Mouse (Mus musculus) heart, postnatal 0 days (tissue): Measurements from ENCODE around the gene Zbtb45. TPM values are rescaled to one million over a fixed set of nuclear protein-coding genes. Genes with fewer than 3 reads are reported as not detected.

Experiments
- ATAC-seq: fragments of 200-750 bp; cut with Nextera tagmentation; 2 replicates; pipeline ENCODE4 v1.8.0; 2017; ENCODE audit warnings: low read depth, moderate number of reproducible peaks, moderate library complexity; ENCODE audit not compliant: insufficient read depth
- DNase-seq: peaks from one replicate; pipeline ENCODE4 v3.0.0-alpha.2; 2016; ENCODE audit warnings: low spot score
- H3K27ac ChIP-seq: fragments of 300-500 bp; sonication (generic); 2 replicates; pipeline ENCODE4 v1.5.1; 2014; ENCODE audit warnings: low read depth, mild to moderate bottlenecking
- H3K27me3 ChIP-seq: fragments of 300-500 bp; sonication (generic); 2 replicates; pipeline ENCODE4 v1.6.1; 2014; ENCODE audit warnings: low read length, mixed read lengths; ENCODE audit not compliant: control insufficient read depth, insufficient read depth
- H3K36me3 ChIP-seq: fragments of 300-500 bp; sonication (generic); replicated peaks from 2 replicates; pipeline ENCODE4 v1.6.1; 2014; ENCODE audit warnings: low read length, mixed read lengths; ENCODE audit not compliant: control insufficient read depth, insufficient read depth
- H3K4me1 ChIP-seq: fragments of 300-500 bp; sonication (generic); 2 replicates; pipeline ENCODE4 v1.6.1; 2014; ENCODE audit warnings: antibody characterized with exemption; ENCODE audit not compliant: control insufficient read depth, insufficient read depth
- H3K4me2 ChIP-seq: fragments of 300-500 bp; sonication (generic); 2 replicates; pipeline ENCODE4 v1.6.1; 2014; ENCODE audit warnings: low read depth, mild to moderate bottlenecking, low read length, moderate library complexity
- H3K4me3 ChIP-seq: fragments of 300-500 bp; sonication (generic); 2 replicates; pipeline ENCODE4 v1.5.1; 2014; ENCODE audit warnings: low read depth, low read length
- H3K9ac ChIP-seq: fragments of 300-500 bp; sonication (generic); replicated peaks from 2 replicates; pipeline ENCODE4 v1.6.1; 2014; ENCODE audit warnings: low read depth, low read length, mixed read lengths
- H3K9me3 ChIP-seq: fragments of 300-500 bp; sonication (generic); replicated peaks from 2 replicates; pipeline ENCODE4 v1.6.1; 2016; ENCODE audit warnings: low read length; ENCODE audit not compliant: control insufficient read depth
- CTCF ChIP-seq: IDR thresholded peaks from 2 replicates; pipeline ENCODE4 v1.5.1; 2016; ENCODE audit warnings: antibody characterized with exemption, control low read depth, low read depth
- EP300 ChIP-seq: IDR thresholded peaks from 2 replicates; pipeline ENCODE4 v1.6.1; 2016; ENCODE audit warnings: antibody characterized with exemption, low read depth
- WGBS: fragments of 180-500 bp; shearing (Covaris S2); extraction: QIAGEN DNeasy Blood & Tissue Kit; methylation state at CpG from one replicate; pipeline ENCODE4 v1.1.7; 2014; 5-methylcytosine and 5-hydroxymethylcytosine counted together
- polyA plus RNA-seq: library from polyadenylated mRNA; unstranded; fragments of >200 nt; fragmentation: Nextera tagmentation; extraction: Ambion mirVana; gene quantifications from 2 replicates; pipeline ENCODE4 v1.2.1, GENCODE M21; 2015
- total RNA-seq: library from RNA; depleted of rRNA; stranded (reverse); fragments of >200 nt; gene quantifications from 2 replicates; pipeline ENCODE4 v1.2.3, GENCODE M21; 2014; ENCODE audit warnings: low replicate concordance

Gene Zbtb45
- total and polyA plus RNA-seq, 2 experiments from 2014 or later, result 9.5 to 29.2 TPM

- H3K9ac ChIP-seq, result no peak overlapping the region
- no peak overlapping the region for H3K4me3 ChIP-seq
- H3K27ac ChIP-seq, result no peak overlapping the region
- H3K9me3 ChIP-seq, result no peaks in the 10 kb centered on the region
- TF ChIP-seq CTCF (no peak), EP300 (no peak)
- no peaks in the 10 kb centered on the region for H3K27me3 ChIP-seq
- H3K4me2 ChIP-seq, result no peak overlapping the region
- 0 out of 2 replicates have a peak, but pooled peaks cover 5% of the 10 kb centered on the region for H3K36me3 ChIP-seq
- 82% methylated on average over 7 of the region's 7 CpGs for whole genome bisulfite sequencing
- H3K4me1 ChIP-seq, result peaks cover 11% of the 10 kb centered on the region
- DNase-seq (no peak), ATAC-seq (no peak)
These were observed 29.5 kb downstream of the Zbtb45 start for GRCm38 (mm10) chr7:12980291-12980690.

GRCm38 (mm10) chr7:12979776-12980175, 30.1 kb downstream of the Zbtb45 start:
- WGBS, result 65% methylated on average over 6 of the region's 6 CpGs

GRCm38 (mm10) chr7:12978931-12979722, 30.7 kb downstream of the Zbtb45 start:
- H3K9me3 ChIP-seq, result no peaks in the 10 kb centered on the region
- peak overlapping the region; percentile 59; the same call in 1 of the 2 replicates for H3K4me3 ChIP-seq
- TF ChIP-seq EP300, result no peak
- no peak for TF ChIP-seq CTCF
- no peak for DNase-seq
- WGBS, result 66% methylated on average over 18 of the region's 18 CpGs
- ATAC-seq, result no peak
- no peaks in the 10 kb centered on the region for H3K27me3 ChIP-seq
- peak overlapping the region; percentile 78 for H3K4me2 ChIP-seq
- H3K9ac ChIP-seq, result peak overlapping the region; percentile 58; the same call in 1 of the 2 replicates
- H3K27ac ChIP-seq, result peak overlapping the region; percentile 94
- H3K36me3 ChIP-seq, result 0 out of 2 replicates have a peak, but pooled peaks cover 5% of the 10 kb centered on the region
- peaks cover 11% of the 10 kb centered on the region for H3K4me1 ChIP-seq

More at GRCm38 (mm10) chr7:12979776-12980175, 30.1 kb downstream of the Zbtb45 start:
- H3K27ac ChIP-seq, result no peak overlapping the region
- H3K27me3 ChIP-seq, result no peaks in the 10 kb centered on the region
- no peak overlapping the region for H3K4me2 ChIP-seq
- TF ChIP-seq CTCF, result no peak
- no peak for TF ChIP-seq EP300
- no peak for DNase-seq
- H3K9me3 ChIP-seq, result no peaks in the 10 kb centered on the region
- no peak for ATAC-seq
- 0 out of 2 replicates have a peak, but pooled peaks cover 5% of the 10 kb centered on the region for H3K36me3 ChIP-seq
- H3K4me3 ChIP-seq, result no peak overlapping the region
- no peak overlapping the region for H3K9ac ChIP-seq
- H3K4me1 ChIP-seq, result peaks cover 11% of the 10 kb centered on the region

GRCm38 (mm10) chr7:12977682-12978389, 32.0 kb downstream of the Zbtb45 start, which contains the start of gene Zfp446:
Gene Zfp446 (plus strand): TSS chr7:12977848.
- ATAC-seq (peak; percentile 98), DNase-seq (peak; percentile 99)
- Histone ChIP-seq H3K9ac (peak within 1 kb of the TSS; percentile 58), H3K9me3 (no peaks in the 10 kb centered on the region), H3K4me2 (peak within 1 kb of the TSS; percentile 78), H3K27me3 (no peaks in the 10 kb centered on the region), H3K4me1 (peaks cover 11% of the 10 kb centered on the region), H3K27ac (peak within 1 kb of the TSS; percentile 94), H3K36me3 (0 out of 2 replicates have a peak, but pooled peaks cover 5% of the 10 kb centered on the region), H3K4me3 (peak within 1 kb of the TSS; percentile 59)
- TF ChIP-seq CTCF (no peak), EP300 (peak; percentile 85)
- under 1% methylated on average over 48 of the region's 49 CpGs for WGBS

GRCm38 (mm10) chr7:12970906-12971305, 38.9 kb downstream of the Zbtb45 start:
- Histone ChIP-seq H3K27me3 (no peaks in the 10 kb centered on the region), H3K4me2 (no peak overlapping the region), H3K4me3 (no peak overlapping the region), H3K9ac (no peak overlapping the region), H3K27ac (no peak overlapping the region), H3K36me3 (peaks cover 42% of the 10 kb centered on the region), H3K9me3 (no peaks in the 10 kb centered on the region), H3K4me1 (peaks cover 12% of the 10 kb centered on the region; the same call in 1 of the 2 replicates)
- no peak for DNase-seq
- no peak for ATAC-seq
- 92% methylated on average over 25 of the region's 25 CpGs for WGBS
- TF ChIP-seq CTCF (no peak), EP300 (no peak)
